Mouse (Mus musculus) right cerebral cortex, postnatal 36 days (tissue): ENCODE measurements around the gene Btaf1.
A peak's percentile ranks its signal among the peaks of the same experiment; 100 is the strongest.

Source experiments
- DNase-seq, 2 experiments: peaks; one replicate each; pipeline ENCODE4 v3.0.0; 2022; ENCODE audit warnings: low spot score in 2 of 2, mixed read lengths in 1 of 2

Gene Btaf1

GRCm38 (mm10) chr19:36925671-36926552, at the start of gene Btaf1:
Gene Btaf1, plus strand, starts transcription at chr19:36926079.
- DNase-seq, result peak; percentile 76

- DNase-seq, result no peak
Measured at GRCm38 (mm10) chr19:36877329-36877728, 48.5 kb upstream of the Btaf1 start.

- DNase-seq, result no peak
Measured at GRCm38 (mm10) chr19:36878743-36879495, 47.0 kb upstream of the Btaf1 start.

- DNase-seq, result no peak
Measured at GRCm38 (mm10) chr19:36883119-36883518, 42.8 kb upstream of the Btaf1 start.

GRCm38 (mm10) chr19:36886316-36886715, 39.6 kb upstream of the Btaf1 start:
- no peak for DNase-seq

- no peak for DNase-seq
Measured at GRCm38 (mm10) chr19:36887706-36888105, 38.2 kb upstream of the Btaf1 start.

GRCm38 (mm10) chr19:36891746-36892145, 34.1 kb upstream of the Btaf1 start:
- DNase-seq, result no peak

GRCm38 (mm10) chr19:36896791-36897569, 28.9 kb upstream of the Btaf1 start:
- no peak for DNase-seq

GRCm38 (mm10) chr19:36897778-36898177, 28.1 kb upstream of the Btaf1 start:
- DNase-seq, result no peak

GRCm38 (mm10) chr19:36903377-36903776, 22.5 kb upstream of the Btaf1 start:
- DNase-seq, result no peak

- DNase-seq, result peak in 1 of 2 experiments; percentile 36
Measured at GRCm38 (mm10) chr19:36904211-36905007, 21.5 kb upstream of the Btaf1 start.

- DNase-seq, result no peak
Measured at GRCm38 (mm10) chr19:36909150-36909549, 16.7 kb upstream of the Btaf1 start.

GRCm38 (mm10) chr19:36909676-36910292, 16.1 kb upstream of the Btaf1 start:
- no peak for DNase-seq

- DNase-seq, result peak; percentile 49 to 52
Measured at GRCm38 (mm10) chr19:36910424-36911045, 15.3 kb upstream of the Btaf1 start.

GRCm38 (mm10) chr19:36913064-36913463, 12.8 kb upstream of the Btaf1 start:
- no peak for DNase-seq

- no peak for DNase-seq
Measured at GRCm38 (mm10) chr19:36916206-36916605, 9.7 kb upstream of the Btaf1 start.

- DNase-seq, result no peak
Measured at GRCm38 (mm10) chr19:36916876-36917389, 8.9 kb upstream of the Btaf1 start.

- peak; percentile 68 to 77 for DNase-seq
Measured at GRCm38 (mm10) chr19:36918441-36919301, 7.2 kb upstream of the Btaf1 start.

GRCm38 (mm10) chr19:36919466-36919865, 6.4 kb upstream of the Btaf1 start, which contains the start of gene Fgfbp3:
Gene Fgfbp3, minus strand, starts transcription at chr19:36919615.
- DNase-seq, result no peak
